Mouse (Mus musculus): ENCODE measurements around the gene Itsn2. TPM values are rescaled to one million over a fixed set of nuclear protein-coding genes. Genes with fewer than 3 reads are reported as not detected.

Gene Itsn2
- polyA plus RNA-seq, 1 experiment from 2014 or later: 24.9 TPM

DNA sequence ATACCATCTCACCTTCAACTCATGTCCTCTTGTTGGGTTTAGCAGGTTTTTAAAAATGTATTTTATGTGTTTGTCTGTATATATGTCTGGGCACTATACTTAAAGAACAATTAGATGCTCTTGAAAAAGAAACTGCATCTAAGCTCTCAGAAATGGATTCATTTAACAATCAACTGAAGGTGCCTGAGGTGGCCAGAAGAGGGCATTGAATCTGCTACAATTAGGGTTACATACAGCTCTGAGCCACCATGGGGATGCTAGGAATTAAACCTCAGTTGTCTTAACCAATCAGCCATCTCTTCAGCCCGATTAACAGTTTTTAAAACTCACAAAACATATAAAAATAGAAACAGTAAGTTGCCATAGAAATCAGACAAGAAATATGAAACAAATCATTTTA, 46.0 kb downstream of the Itsn2 start:
- Histone ChIP-seq H3K27me3 (replicated peaks; ENCODE audit: control insufficient read depth, insufficient read depth, low read length) (no peaks in the 10 kb centered on the region), H3K9me3 (ENCODE audit: control insufficient read depth, low read length) (no peaks in the 10 kb centered on the region), H3K4me2 (ENCODE audit: low read length) (no peak overlapping the region), H3K9ac (replicated peaks; ENCODE audit: low read depth, low read length) (no peak overlapping the region), H3K27ac (ENCODE audit: low read length) (no peak overlapping the region), H3K4me1 (replicated peaks; ENCODE audit: control insufficient read depth, insufficient read depth, low read length) (no peaks in the 10 kb centered on the region), H3K4me3 (replicated peaks; ENCODE audit: low read length) (no peak overlapping the region), H3K36me3 (ENCODE audit: control insufficient read depth, insufficient read depth) (peaks cover 9% of the 10 kb centered on the region)
- 91% methylated on average over 1 of the region's 1 CpGs for WGBS
- ATAC-seq: no peak

DNA sequence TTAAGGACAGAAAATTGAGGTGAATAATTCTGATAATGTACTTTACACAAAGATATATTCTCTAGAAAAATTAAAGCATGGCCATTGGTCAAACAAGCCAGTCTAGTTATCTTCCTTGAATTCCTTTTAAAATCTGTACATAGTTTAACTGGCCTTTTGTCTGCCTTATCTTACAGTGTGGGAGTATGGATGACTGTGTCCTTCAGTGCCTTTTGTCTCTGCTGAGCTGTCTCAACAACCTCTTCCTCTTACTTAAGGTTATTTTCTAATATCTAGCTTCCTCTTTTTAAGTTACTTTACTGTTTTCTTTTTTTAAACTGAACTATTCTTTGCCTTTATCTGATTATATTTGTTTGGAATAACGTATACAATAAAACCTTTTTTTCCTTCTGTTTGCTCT, 48.3 kb downstream of the Itsn2 start:
- Histone ChIP-seq H3K4me2 (ENCODE audit: low read length) (no peak overlapping the region), H3K27ac (ENCODE audit: low read length) (no peak overlapping the region), H3K9me3 (ENCODE audit: control insufficient read depth, low read length) (no peaks in the 10 kb centered on the region), H3K4me3 (replicated peaks; ENCODE audit: low read length) (no peak overlapping the region), H3K9ac (replicated peaks; ENCODE audit: low read depth, low read length) (no peak overlapping the region), H3K36me3 (ENCODE audit: control insufficient read depth, insufficient read depth) (peaks cover 6% of the 10 kb centered on the region), H3K4me1 (replicated peaks; ENCODE audit: control insufficient read depth, insufficient read depth, low read length) (no peaks in the 10 kb centered on the region), H3K27me3 (replicated peaks; ENCODE audit: control insufficient read depth, insufficient read depth, low read length) (no peaks in the 10 kb centered on the region)
- WGBS: 94% methylated on average over 1 of the region's 1 CpGs
- no peak for ATAC-seq

DNA sequence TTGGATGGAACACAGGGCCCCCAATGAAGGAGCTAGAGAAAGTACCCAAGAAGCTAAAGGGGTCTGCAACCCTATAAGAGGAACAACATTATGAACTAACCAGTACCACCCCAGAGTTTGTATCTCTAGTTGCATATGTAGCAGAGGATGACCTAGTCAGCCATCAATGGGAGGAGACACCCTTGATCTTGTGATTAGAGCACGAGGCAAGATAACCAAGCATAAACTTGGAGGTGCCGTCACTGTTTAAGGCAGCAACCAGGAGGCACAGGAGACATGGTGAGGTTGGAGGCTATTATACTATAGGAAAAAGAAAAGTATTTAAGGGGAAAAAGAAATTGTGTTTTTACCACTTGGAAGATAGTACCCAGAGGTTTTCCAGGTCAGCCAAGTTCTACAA, 64.4 kb downstream of the Itsn2 start:
- Histone ChIP-seq H3K4me2 (ENCODE audit: low read length) (no peak overlapping the region), H3K9ac (replicated peaks; ENCODE audit: low read depth, low read length) (no peak overlapping the region), H3K9me3 (ENCODE audit: control insufficient read depth, low read length) (no peaks in the 10 kb centered on the region), H3K27ac (ENCODE audit: low read length) (no peak overlapping the region), H3K4me3 (replicated peaks; ENCODE audit: low read length) (no peak overlapping the region), H3K36me3 (ENCODE audit: control insufficient read depth, insufficient read depth) (no peaks in the 10 kb centered on the region; the same call in 1 of the 2 replicates), H3K27me3 (replicated peaks; ENCODE audit: control insufficient read depth, insufficient read depth, low read length) (no peaks in the 10 kb centered on the region), H3K4me1 (replicated peaks; ENCODE audit: control insufficient read depth, insufficient read depth, low read length) (no peaks in the 10 kb centered on the region)
- 94% methylated on average over 2 of the region's 2 CpGs for WGBS
- no peak for ATAC-seq

- no peak overlapping the region for H3K4me3 ChIP-seq (replicated peaks; ENCODE audit: low read length)
- no peak overlapping the region for H3K4me2 ChIP-seq (ENCODE audit: low read length)
- no peaks in the 10 kb centered on the region for H3K27me3 ChIP-seq (replicated peaks; ENCODE audit: control insufficient read depth, insufficient read depth, low read length)
- no peak overlapping the region for H3K27ac ChIP-seq (ENCODE audit: low read length)
- H3K4me1 ChIP-seq (replicated peaks; ENCODE audit: control insufficient read depth, insufficient read depth, low read length): no peaks in the 10 kb centered on the region
- H3K9ac ChIP-seq (replicated peaks; ENCODE audit: low read depth, low read length): no peak overlapping the region
- WGBS: 76% methylated on average over 7 of the region's 7 CpGs
- H3K9me3 ChIP-seq (ENCODE audit: control insufficient read depth, low read length): no peaks in the 10 kb centered on the region
- no peak for ATAC-seq
- peaks cover 3% of the 10 kb centered on the region; the same call in 1 of the 2 replicates for H3K36me3 ChIP-seq (ENCODE audit: control insufficient read depth, insufficient read depth)
Observed at GRCm38 (mm10) chr12:4664929-4665674, 72.7 kb downstream of the Itsn2 start.

DNA sequence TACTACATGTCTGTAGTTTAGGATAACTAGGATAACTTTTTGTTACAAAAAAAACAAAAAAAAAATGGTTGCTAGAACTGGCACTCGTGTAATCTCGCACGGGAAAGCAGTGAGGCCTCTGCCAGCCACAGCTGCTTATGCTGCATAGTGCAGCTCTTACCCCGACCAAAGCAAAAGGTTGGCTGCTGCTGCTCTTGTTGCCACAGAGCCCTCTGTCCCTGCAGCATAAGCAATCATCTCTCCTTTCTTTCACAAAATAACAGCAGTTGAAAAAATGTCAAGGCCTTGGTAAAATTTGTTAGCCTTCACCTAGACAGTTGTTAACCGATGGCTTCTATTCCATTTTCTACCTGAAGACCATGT, 73.2 kb downstream of the Itsn2 start:
- WGBS: 71% methylated on average over 5 of the region's 5 CpGs
- Histone ChIP-seq H3K4me1 (replicated peaks; ENCODE audit: control insufficient read depth, insufficient read depth, low read length) (no peaks in the 10 kb centered on the region), H3K9me3 (ENCODE audit: control insufficient read depth, low read length) (no peaks in the 10 kb centered on the region), H3K36me3 (ENCODE audit: control insufficient read depth, insufficient read depth) (peaks cover 3% of the 10 kb centered on the region; the same call in 1 of the 2 replicates), H3K27ac (ENCODE audit: low read length) (no peak overlapping the region), H3K4me2 (ENCODE audit: low read length) (no peak overlapping the region), H3K4me3 (replicated peaks; ENCODE audit: low read length) (no peak overlapping the region), H3K27me3 (replicated peaks; ENCODE audit: control insufficient read depth, insufficient read depth, low read length) (no peaks in the 10 kb centered on the region), H3K9ac (replicated peaks; ENCODE audit: low read depth, low read length) (no peak overlapping the region)
- ATAC-seq: no peak

GRCm38 (mm10) chr12:4676336-4676735, 83.9 kb downstream of the Itsn2 start:
- 0 out of 2 replicates have a peak, but pooled peaks have one; percentile 36 for ATAC-seq
- no peaks in the 10 kb centered on the region for H3K27me3 ChIP-seq (replicated peaks; ENCODE audit: control insufficient read depth, insufficient read depth, low read length)
- H3K27ac ChIP-seq (ENCODE audit: low read length): no peak overlapping the region
- H3K9ac ChIP-seq (replicated peaks; ENCODE audit: low read depth, low read length): no peak overlapping the region
- H3K36me3 ChIP-seq (ENCODE audit: control insufficient read depth, insufficient read depth): peaks cover 13% of the 10 kb centered on the region
- peaks cover 4% of the 10 kb centered on the region for H3K4me1 ChIP-seq (replicated peaks; ENCODE audit: control insufficient read depth, insufficient read depth, low read length)
- H3K9me3 ChIP-seq (ENCODE audit: control insufficient read depth, low read length): no peaks in the 10 kb centered on the region
- no peak overlapping the region for H3K4me2 ChIP-seq (ENCODE audit: low read length)
- WGBS: 31% methylated on average over 1 of the region's 1 CpGs
- no peak overlapping the region for H3K4me3 ChIP-seq (replicated peaks; ENCODE audit: low read length)

- no peak for ATAC-seq
- WGBS: 83% methylated on average over 4 of the region's 4 CpGs
- no peaks in the 10 kb centered on the region for H3K9me3 ChIP-seq (ENCODE audit: control insufficient read depth, low read length)
Observed at GRCm38 (mm10) chr12:4679971-4680370, 87.5 kb downstream of the Itsn2 start.

GRCm38 (mm10) chr12:4685441-4685840, 93.0 kb downstream of the Itsn2 start:
- Histone ChIP-seq H3K9me3 (ENCODE audit: control insufficient read depth, low read length) (no peaks in the 10 kb centered on the region), H3K4me3 (replicated peaks; ENCODE audit: low read length) (no peak overlapping the region), H3K36me3 (ENCODE audit: control insufficient read depth, insufficient read depth) (no peaks in the 10 kb centered on the region), H3K27ac (ENCODE audit: low read length) (no peak overlapping the region), H3K4me2 (ENCODE audit: low read length) (no peak overlapping the region), H3K9ac (replicated peaks; ENCODE audit: low read depth, low read length) (no peak overlapping the region), H3K27me3 (replicated peaks; ENCODE audit: control insufficient read depth, insufficient read depth, low read length) (no peaks in the 10 kb centered on the region), H3K4me1 (replicated peaks; ENCODE audit: control insufficient read depth, insufficient read depth, low read length) (no peaks in the 10 kb centered on the region)
- ATAC-seq: no peak
- 79% methylated on average over 4 of the region's 4 CpGs for WGBS

More at GRCm38 (mm10) chr12:4679971-4680370, 87.5 kb downstream of the Itsn2 start:
- peaks cover 4% of the 10 kb centered on the region for H3K4me1 ChIP-seq (replicated peaks; ENCODE audit: control insufficient read depth, insufficient read depth, low read length)
- H3K27ac ChIP-seq (ENCODE audit: low read length): no peak overlapping the region
- H3K9ac ChIP-seq (replicated peaks; ENCODE audit: low read depth, low read length): no peak overlapping the region
- H3K36me3 ChIP-seq (ENCODE audit: control insufficient read depth, insufficient read depth): no peaks in the 10 kb centered on the region; the same call in 1 of the 2 replicates
- no peaks in the 10 kb centered on the region for H3K27me3 ChIP-seq (replicated peaks; ENCODE audit: control insufficient read depth, insufficient read depth, low read length)
- H3K4me2 ChIP-seq (ENCODE audit: low read length): no peak overlapping the region
- no peak overlapping the region for H3K4me3 ChIP-seq (replicated peaks; ENCODE audit: low read length)

GRCm38 (mm10) chr12:4688386-4688785, 95.9 kb downstream of the Itsn2 start:
- no peak for ATAC-seq
- no peaks in the 10 kb centered on the region for H3K9me3 ChIP-seq (ENCODE audit: control insufficient read depth, low read length)
- H3K4me2 ChIP-seq (ENCODE audit: low read length): no peak overlapping the region
- no peak overlapping the region for H3K4me3 ChIP-seq (replicated peaks; ENCODE audit: low read length)
- no peak overlapping the region for H3K9ac ChIP-seq (replicated peaks; ENCODE audit: low read depth, low read length)
- WGBS: 92% methylated on average over 2 of the region's 2 CpGs
- H3K27ac ChIP-seq (ENCODE audit: low read length): no peak overlapping the region
- H3K36me3 ChIP-seq (ENCODE audit: control insufficient read depth, insufficient read depth): no peaks in the 10 kb centered on the region
- no peaks in the 10 kb centered on the region for H3K27me3 ChIP-seq (replicated peaks; ENCODE audit: control insufficient read depth, insufficient read depth, low read length)
- H3K4me1 ChIP-seq (replicated peaks; ENCODE audit: control insufficient read depth, insufficient read depth, low read length): no peaks in the 10 kb centered on the region
